Mouse (Mus musculus): Measurements from ENCODE around the gene Mbnl2.

DNA sequence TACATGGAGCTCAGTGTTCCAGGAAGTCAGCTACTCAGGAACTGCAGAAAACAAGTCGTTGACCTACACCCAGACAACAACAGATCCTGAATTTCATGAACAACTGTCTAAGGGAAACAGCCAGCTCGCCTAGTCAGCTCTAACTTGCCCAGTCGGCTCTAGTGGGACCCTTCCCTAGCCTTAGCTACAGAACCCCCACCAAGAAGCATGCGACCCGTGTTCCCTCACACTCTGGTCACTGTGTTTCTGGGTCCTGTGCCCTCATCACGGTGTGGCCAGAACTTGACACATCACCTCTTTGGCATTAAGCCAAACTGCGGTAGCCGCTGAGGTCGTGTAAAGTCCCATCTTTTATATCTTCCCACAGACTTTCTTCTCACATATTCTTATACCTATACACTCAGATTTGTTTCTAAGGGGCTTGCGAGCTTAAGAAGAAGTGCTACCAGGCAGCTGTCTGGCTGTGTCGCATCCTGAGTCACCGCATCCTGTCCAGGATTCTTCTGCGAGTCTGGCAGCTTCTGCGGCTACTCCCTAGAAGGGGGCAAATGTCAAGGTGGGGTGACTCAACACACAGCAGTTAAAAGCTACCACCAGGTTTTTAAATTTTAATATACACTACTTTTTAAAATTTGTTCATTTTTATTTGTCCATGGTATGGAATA is 193.8 kb downstream of the Mbnl2 start:
- TF ChIP-seq POLR2A (IDR thresholded peaks at IDR 0.05; ENCODE audit: borderline replicate concordance, low read depth, low read length) (no peak), CTCF (IDR thresholded peaks at IDR 0.05; ENCODE audit: low read depth, low read length) (no peak)
